Mouse (Mus musculus): Measurements from ENCODE around the gene Tlk2. TPM values are rescaled to one million over a fixed set of nuclear protein-coding genes. Genes with fewer than 3 reads are reported as not detected.

Gene Tlk2
- polyA plus RNA-seq, 1 experiment from 2014 or later = 26.8 TPM

DNA sequence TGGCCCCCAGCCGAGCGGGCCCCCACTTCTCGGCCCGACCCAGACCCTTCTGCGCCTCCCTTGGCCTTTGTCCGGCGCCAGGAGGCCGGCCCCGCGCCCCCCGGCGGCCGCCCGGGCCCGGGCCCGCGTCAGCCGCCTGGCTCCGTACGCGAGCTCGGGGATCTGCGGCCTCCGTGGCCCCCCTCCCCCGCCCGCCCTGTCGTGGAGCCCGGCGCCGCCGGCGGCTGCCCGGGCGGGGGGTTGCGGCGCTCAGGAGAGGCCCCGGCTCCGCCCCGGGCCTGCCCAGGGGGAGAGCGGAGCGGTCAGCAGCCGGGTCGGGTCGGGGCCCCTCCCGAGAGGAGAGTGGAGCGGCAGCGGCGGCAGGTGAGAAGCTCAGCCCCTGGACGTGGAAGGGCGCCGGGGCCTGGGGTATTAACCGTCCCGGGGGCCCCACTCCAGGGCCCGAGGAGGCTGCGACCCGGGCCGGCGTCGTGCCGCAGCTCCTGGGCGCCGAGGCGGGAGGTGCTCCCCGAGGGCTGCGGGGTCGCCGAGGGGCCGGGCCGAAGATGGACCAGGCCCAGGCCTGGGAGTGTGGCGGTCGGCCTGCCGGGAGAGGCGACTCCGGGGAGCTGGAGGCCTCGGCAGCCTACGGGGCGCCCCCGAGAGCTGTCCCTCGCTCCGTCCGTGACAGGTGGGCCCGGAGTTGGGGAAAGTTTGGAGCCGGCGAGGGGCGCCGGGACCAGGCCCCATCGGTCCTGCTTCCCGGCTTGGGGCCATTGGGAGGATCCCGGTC is 3.3 kb downstream of the Tlk2 start:
- H3K27me3 ChIP-seq (ENCODE audit: insufficient read depth, low read length) = no peaks in the 10 kb centered on the region
- H3K27ac ChIP-seq (ENCODE audit: low read depth) = peak overlapping the region; percentile 97
- ATAC-seq (ENCODE audit: insufficient read depth) = peak; percentile 67
- H3K9me3 ChIP-seq (ENCODE audit: low read depth, low read length) = no peaks in the 10 kb centered on the region
- 4% methylated on average over 72 of the region's 89 CpGs for WGBS
- H3K4me3 ChIP-seq (ENCODE audit: low read depth, low read length) = peak overlapping the region; percentile 90
- DNase-seq = peak; percentile 37
- peaks cover 13% of the 10 kb centered on the region; the same call in 1 of the 2 replicates for H3K4me1 ChIP-seq (ENCODE audit: insufficient read depth)
- H3K4me2 ChIP-seq = peak overlapping the region; percentile 72
- H3K9ac ChIP-seq = peak overlapping the region; percentile 98
- TF ChIP-seq CTCF (IDR thresholded peaks at IDR 0.05; ENCODE audit: low read depth) = no peak
- peaks cover 22% of the 10 kb centered on the region for H3K36me3 ChIP-seq (ENCODE audit: insufficient read depth)

DNA sequence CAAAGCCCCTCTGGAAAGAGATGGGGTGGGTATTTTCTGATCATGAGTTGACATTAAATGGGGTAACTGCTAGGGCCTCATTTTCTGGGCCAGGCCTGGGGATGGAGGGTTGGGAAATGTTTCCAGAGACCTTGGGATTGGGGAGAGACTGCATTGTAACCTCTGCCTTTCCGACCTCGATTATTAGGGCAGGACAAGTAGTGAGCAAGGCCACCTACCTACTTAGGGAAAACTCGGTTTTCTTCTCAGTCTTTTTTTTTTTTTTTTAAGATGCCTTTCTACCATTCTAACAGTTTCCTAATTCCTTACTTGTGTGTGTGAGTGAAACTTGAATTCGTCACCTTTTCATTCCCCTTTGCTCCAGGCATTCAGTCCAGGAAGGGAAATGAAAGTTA is 3.9 kb downstream of the Tlk2 start:
- Histone ChIP-seq H3K27me3 (ENCODE audit: insufficient read depth, low read length) (no peaks in the 10 kb centered on the region), H3K4me1 (ENCODE audit: insufficient read depth) (peaks cover 13% of the 10 kb centered on the region; the same call in 1 of the 2 replicates), H3K27ac (ENCODE audit: low read depth) (peak overlapping the region; percentile 97; the same call in 1 of the 2 replicates), H3K9me3 (ENCODE audit: low read depth, low read length) (no peaks in the 10 kb centered on the region), H3K9ac (peak overlapping the region; percentile 98), H3K4me2 (peak overlapping the region; percentile 72), H3K36me3 (ENCODE audit: insufficient read depth) (peaks cover 25% of the 10 kb centered on the region), H3K4me3 (ENCODE audit: low read depth, low read length) (peak overlapping the region; percentile 90)
- TF ChIP-seq CTCF (IDR thresholded peaks at IDR 0.05; ENCODE audit: low read depth) = no peak
- peak; percentile 23 for DNase-seq
- 5% methylated on average over 4 of the region's 4 CpGs for WGBS
- no peak for ATAC-seq (ENCODE audit: insufficient read depth)

DNA sequence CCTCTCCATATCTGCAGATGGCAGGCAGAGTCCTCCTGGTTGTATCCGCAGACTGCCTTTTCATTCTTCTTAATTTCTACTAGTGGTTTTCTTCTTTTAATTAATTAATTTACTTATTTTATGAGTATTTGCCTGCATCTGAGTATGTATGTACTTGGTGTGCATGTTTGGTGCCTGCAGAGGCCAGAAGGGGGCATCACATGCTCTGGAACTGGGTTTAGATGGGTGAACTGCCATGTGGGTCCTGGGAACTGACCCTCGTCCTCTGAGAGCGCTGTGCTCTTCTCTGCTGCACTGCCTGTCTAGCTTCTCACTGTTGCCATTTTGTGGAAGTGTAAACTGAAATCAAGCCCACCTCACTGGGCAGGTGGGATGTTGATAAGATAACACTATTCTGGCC is 6.1 kb downstream of the Tlk2 start:
- Histone ChIP-seq H3K4me3 (ENCODE audit: low read depth, low read length) (no peak overlapping the region), H3K9ac (no peak overlapping the region), H3K9me3 (ENCODE audit: low read depth, low read length) (no peaks in the 10 kb centered on the region), H3K4me1 (ENCODE audit: insufficient read depth) (peaks cover 13% of the 10 kb centered on the region; the same call in 1 of the 2 replicates), H3K4me2 (no peak overlapping the region), H3K27ac (ENCODE audit: low read depth) (no peak overlapping the region), H3K27me3 (ENCODE audit: insufficient read depth, low read length) (no peaks in the 10 kb centered on the region), H3K36me3 (ENCODE audit: insufficient read depth) (peaks cover 29% of the 10 kb centered on the region)
- TF ChIP-seq CTCF (IDR thresholded peaks at IDR 0.05; ENCODE audit: low read depth) = peak; percentile 16; the same call in 1 of the 2 replicates
- WGBS = 91% methylated on average over 3 of the region's 3 CpGs
- no peak for DNase-seq
- ATAC-seq (ENCODE audit: insufficient read depth) = no peak

DNA sequence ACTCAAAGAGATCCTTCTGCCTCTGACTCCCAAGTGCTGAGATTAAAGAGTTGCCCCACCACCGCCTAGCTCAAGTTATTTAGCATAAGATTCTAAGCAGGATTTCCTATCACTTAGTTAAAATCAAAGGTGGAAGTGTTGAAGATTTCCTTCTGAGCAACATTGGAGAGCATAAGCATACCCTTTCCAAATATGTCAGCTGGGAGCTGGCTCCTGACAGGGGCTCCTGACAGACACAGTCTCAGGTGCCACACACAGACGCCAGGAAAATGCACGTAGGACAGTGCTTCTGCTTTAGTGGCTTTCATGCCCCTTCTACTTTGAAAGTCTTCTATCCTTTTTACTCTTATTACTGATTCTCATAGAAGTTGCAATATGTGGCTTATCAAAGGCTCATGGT is 13.6 kb downstream of the Tlk2 start:
- no peak for TF ChIP-seq CTCF (IDR thresholded peaks at IDR 0.05; ENCODE audit: low read depth)
- ATAC-seq (ENCODE audit: insufficient read depth) = no peak
- H3K4me1 ChIP-seq (ENCODE audit: insufficient read depth) = no peaks in the 10 kb centered on the region
- WGBS = 88% methylated on average over 3 of the region's 3 CpGs
- peaks cover 15% of the 10 kb centered on the region; the same call in 1 of the 2 replicates for H3K36me3 ChIP-seq (ENCODE audit: insufficient read depth)
- H3K9ac ChIP-seq = no peak overlapping the region
- no peak overlapping the region for H3K27ac ChIP-seq (ENCODE audit: low read depth)
- DNase-seq = no peak
- H3K9me3 ChIP-seq (ENCODE audit: low read depth, low read length) = no peaks in the 10 kb centered on the region
- no peaks in the 10 kb centered on the region for H3K27me3 ChIP-seq (ENCODE audit: insufficient read depth, low read length)
- H3K4me2 ChIP-seq = no peak overlapping the region
- H3K4me3 ChIP-seq (ENCODE audit: low read depth, low read length) = no peak overlapping the region

DNA sequence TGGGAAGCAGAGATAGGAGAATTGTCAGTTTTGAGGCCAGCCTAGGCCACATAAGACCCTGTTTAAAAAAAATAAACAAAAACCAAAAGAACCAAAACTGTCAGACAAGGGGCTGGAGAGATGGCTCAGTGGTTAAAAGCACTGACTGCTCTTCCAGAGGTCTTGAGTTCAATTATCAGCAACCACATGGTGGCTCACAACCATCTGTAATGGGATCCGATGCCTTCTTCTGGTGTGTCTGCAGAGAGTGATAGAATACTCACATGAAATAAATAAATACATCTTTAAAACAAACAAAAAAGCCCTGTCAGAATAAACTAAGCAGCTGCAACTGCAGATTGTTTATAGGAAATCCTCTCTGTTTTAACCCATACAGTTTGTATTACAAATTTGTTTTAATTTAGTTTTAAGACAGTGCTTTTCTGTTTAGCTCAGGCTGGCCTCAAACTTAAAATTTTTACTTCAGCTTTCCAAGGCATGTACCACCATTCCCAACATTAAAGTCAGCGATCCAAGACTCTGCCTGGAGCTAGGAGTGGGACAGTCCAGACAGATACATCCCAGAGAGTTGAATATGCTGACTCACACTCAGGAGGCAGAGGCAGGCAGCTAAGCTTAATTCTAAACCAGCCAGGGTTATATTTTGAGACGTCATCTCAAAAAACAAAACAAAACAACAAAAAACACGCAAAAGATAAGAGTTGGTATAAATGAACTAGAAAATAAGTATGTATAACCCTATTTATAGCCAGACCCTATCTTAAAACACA is 18.5 kb downstream of the Tlk2 start:
- H3K4me1 ChIP-seq (ENCODE audit: insufficient read depth) = no peaks in the 10 kb centered on the region
- DNase-seq (no peak), ATAC-seq (ENCODE audit: insufficient read depth) (no peak)
- H3K4me3 ChIP-seq (ENCODE audit: low read depth, low read length) = no peak overlapping the region
- H3K27me3 ChIP-seq (ENCODE audit: insufficient read depth, low read length) = no peaks in the 10 kb centered on the region
- no peaks in the 10 kb centered on the region for H3K9me3 ChIP-seq (ENCODE audit: low read depth, low read length)
- TF ChIP-seq CTCF (IDR thresholded peaks at IDR 0.05; ENCODE audit: low read depth) = no peak
- no peak overlapping the region for H3K4me2 ChIP-seq
- no peak overlapping the region for H3K9ac ChIP-seq
- no peak overlapping the region for H3K27ac ChIP-seq (ENCODE audit: low read depth)
- H3K36me3 ChIP-seq (ENCODE audit: insufficient read depth) = peaks cover 8% of the 10 kb centered on the region; the same call in 1 of the 2 replicates
- WGBS = 72% methylated on average over 4 of the region's 4 CpGs

DNA sequence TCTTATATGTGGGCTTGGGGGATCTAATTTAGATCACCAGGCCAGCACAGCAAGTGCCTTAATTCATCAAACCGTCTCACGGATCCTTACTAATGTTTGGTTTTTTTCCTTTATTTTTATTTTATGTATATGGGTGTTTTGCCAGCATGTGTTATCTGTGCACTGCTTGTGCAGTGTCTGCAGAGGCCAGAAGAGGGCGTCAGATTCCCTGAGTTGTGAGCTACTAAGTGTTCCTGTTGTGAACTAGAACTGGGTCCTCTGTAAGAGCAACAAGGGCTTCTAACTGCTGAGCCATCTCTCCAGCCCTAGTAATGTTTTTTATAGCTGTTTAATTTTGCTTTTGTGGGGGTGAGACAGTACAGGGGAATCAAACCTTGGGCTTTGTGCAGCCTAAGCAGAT is 23.8 kb downstream of the Tlk2 start:
- Histone ChIP-seq H3K9ac (no peak overlapping the region), H3K9me3 (ENCODE audit: low read depth, low read length) (no peaks in the 10 kb centered on the region), H3K4me2 (no peak overlapping the region), H3K4me3 (ENCODE audit: low read depth, low read length) (no peak overlapping the region), H3K36me3 (ENCODE audit: insufficient read depth) (0 out of 2 replicates have a peak, but pooled peaks cover 2% of the 10 kb centered on the region), H3K27ac (ENCODE audit: low read depth) (no peak overlapping the region), H3K4me1 (ENCODE audit: insufficient read depth) (no peaks in the 10 kb centered on the region), H3K27me3 (ENCODE audit: insufficient read depth, low read length) (no peaks in the 10 kb centered on the region)
- 51% methylated on average over 3 of the region's 3 CpGs for WGBS
- no peak for ATAC-seq (ENCODE audit: insufficient read depth)
- peak; percentile 27; the same call in 1 of the 2 replicates for TF ChIP-seq CTCF (IDR thresholded peaks at IDR 0.05; ENCODE audit: low read depth)
- no peak for DNase-seq

DNA sequence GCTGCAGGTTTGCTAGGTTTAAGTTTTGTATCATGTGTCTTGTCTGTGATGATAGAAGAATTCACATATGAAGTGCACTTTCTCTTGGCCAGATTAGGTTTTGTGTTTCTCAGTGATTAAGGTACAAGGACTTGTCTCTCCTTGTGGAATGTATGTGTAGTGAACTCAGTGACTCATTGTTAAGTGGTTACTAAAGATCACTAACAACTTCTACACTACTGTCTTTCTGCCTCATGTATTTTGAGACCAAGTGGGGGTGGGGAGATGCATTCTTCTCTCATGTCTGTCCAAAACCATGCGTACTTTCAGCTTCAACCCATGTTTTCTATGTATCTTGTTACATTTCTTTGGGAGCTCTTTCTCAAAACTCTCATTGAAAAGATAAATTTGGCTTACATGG is 31.4 kb downstream of the Tlk2 start:
- Histone ChIP-seq H3K4me3 (ENCODE audit: low read depth, low read length) (no peak overlapping the region), H3K27ac (ENCODE audit: low read depth) (no peak overlapping the region), H3K4me2 (no peak overlapping the region), H3K4me1 (ENCODE audit: insufficient read depth) (no peaks in the 10 kb centered on the region), H3K9ac (no peak overlapping the region), H3K9me3 (ENCODE audit: low read depth, low read length) (no peaks in the 10 kb centered on the region), H3K27me3 (ENCODE audit: insufficient read depth, low read length) (no peaks in the 10 kb centered on the region), H3K36me3 (ENCODE audit: insufficient read depth) (peaks cover 50% of the 10 kb centered on the region)
- TF ChIP-seq CTCF (IDR thresholded peaks at IDR 0.05; ENCODE audit: low read depth) = no peak
- no peak for ATAC-seq (ENCODE audit: insufficient read depth)
- WGBS = 77% methylated on average over 1 of the region's 1 CpGs
- DNase-seq = no peak
